In genomic region chr17:33908331-33909076, GRCm38 (mm10) we compare ENCODE assay signal across 8 mouse cellular contexts. TPM values are rescaled to one million over a fixed set of nuclear protein-coding genes. Genes with fewer than 3 reads are reported as not detected.
DNase-seq lines count a peak whose midpoint lies in the region; ATAC-seq and TF ChIP-seq lines count a peak whose summit lies in the region.

No protein-coding gene starts in this region.

- peak overlapping the region; percentile 84 for H3K9ac ChIP-seq in hindbrain, embryonic 13.5 days
- peak overlapping the region; percentile 73 for H3K9ac ChIP-seq in limb, embryonic 12.5 days (replicated peaks)
- H3K9ac ChIP-seq in midbrain, embryonic 11.5 days (ENCODE audit: low read length) = peak overlapping the region; percentile 78

- intact Hi-C loops in heart, postnatal 25 days (cut with DNase I) = no loop called here

- peak; percentile 66 for ATAC-seq in erythroid progenitor cell, adult 5-6 weeks (replicated peaks; ENCODE audit: low FRiP score, poor library complexity, severe bottlenecking)
- ATAC-seq in hindbrain, embryonic 13.5 days (ENCODE audit: low FRiP score) = peak; percentile 11
- peak; percentile 8; the same call in 1 of the 2 replicates for ATAC-seq in limb, embryonic 12.5 days (ENCODE audit: insufficient number of reproducible peaks, insufficient read depth, low FRiP score, low TSS enrichment, low read depth)
- no peak; the same call in 1 of the 2 replicates for ATAC-seq in midbrain, embryonic 11.5 days (ENCODE audit: low FRiP score)

- no peaks in the 10 kb centered on the region for H3K9me3 ChIP-seq in hindbrain, embryonic 13.5 days
- no peaks in the 10 kb centered on the region for H3K9me3 ChIP-seq in limb, embryonic 12.5 days
- H3K9me3 ChIP-seq in midbrain, embryonic 11.5 days (ENCODE audit: control insufficient read depth, low read length) = no peaks in the 10 kb centered on the region

- peaks cover 28% of the 10 kb centered on the region for H3K36me3 ChIP-seq in hindbrain, embryonic 13.5 days
- peaks cover 30% of the 10 kb centered on the region for H3K36me3 ChIP-seq in limb, embryonic 12.5 days
- H3K36me3 ChIP-seq in midbrain, embryonic 11.5 days (ENCODE audit: control insufficient read depth, insufficient read depth, low read length) = peaks cover 10% of the 10 kb centered on the region

- H3K27me3 ChIP-seq in hindbrain, embryonic 13.5 days = no peaks in the 10 kb centered on the region
- no peaks in the 10 kb centered on the region for H3K27me3 ChIP-seq in limb, embryonic 12.5 days
- H3K27me3 ChIP-seq in midbrain, embryonic 11.5 days (ENCODE audit: control insufficient read depth, insufficient read depth, low read length) = no peaks in the 10 kb centered on the region

- peak overlapping the region; percentile 91 for H3K27ac ChIP-seq in bone marrow, adult 2 months (ENCODE audit: control insufficient read depth, insufficient read depth, low read depth, low read length, poor library complexity)
- H3K27ac ChIP-seq in hindbrain, embryonic 13.5 days = peak overlapping the region; percentile 95
- peak overlapping the region; percentile 91 for H3K27ac ChIP-seq in limb, embryonic 12.5 days
- peak overlapping the region; percentile 65 for H3K27ac ChIP-seq in midbrain, embryonic 11.5 days (ENCODE audit: low read depth, low read length)

- TF ChIP-seq POLR2A in bone marrow, adult 2 months (IDR thresholded peaks at IDR 0.05; ENCODE audit: borderline replicate concordance, control insufficient read depth, low read depth, low read length) = peak; percentile 16; the same call in 1 of the 2 replicates

- H3K4me2 ChIP-seq in hindbrain, embryonic 13.5 days = peak overlapping the region; percentile 92
- H3K4me2 ChIP-seq in limb, embryonic 12.5 days = peak overlapping the region; percentile 94
- peak overlapping the region; percentile 99 for H3K4me2 ChIP-seq in midbrain, embryonic 11.5 days

- TF ChIP-seq CTCF in bone marrow, adult 2 months (IDR thresholded peaks at IDR 0.05; ENCODE audit: control insufficient read depth, insufficient read depth, low read length) = no peak

- H3K4me1 ChIP-seq in bone marrow, adult 2 months (ENCODE audit: control insufficient read depth, insufficient read depth, low read length) = no peaks in the 10 kb centered on the region; the same call in 1 of the 2 replicates
- H3K4me1 ChIP-seq in hindbrain, embryonic 13.5 days (replicated peaks) = peaks cover 37% of the 10 kb centered on the region
- H3K4me1 ChIP-seq in limb, embryonic 12.5 days (replicated peaks) = peaks cover 25% of the 10 kb centered on the region
- peaks cover 15% of the 10 kb centered on the region for H3K4me1 ChIP-seq in midbrain, embryonic 11.5 days (ENCODE audit: control insufficient read depth, insufficient read depth, low read length)

- under 1% methylated on average over 44 of the region's 44 CpGs for WGBS in bone marrow, adult 2 months
- under 1% methylated on average over 44 of the region's 44 CpGs for WGBS in hindbrain, embryonic 13.5 days
- under 1% methylated on average over 44 of the region's 44 CpGs for WGBS in limb, embryonic 12.5 days
- WGBS in midbrain, embryonic 11.5 days = under 1% methylated on average over 43 of the region's 44 CpGs

- H3K4me3 ChIP-seq in bone marrow, adult 2 months (replicated peaks; ENCODE audit: control insufficient read depth, low read depth, low read length) = peak overlapping the region; percentile 79
- H3K4me3 ChIP-seq in hindbrain, embryonic 13.5 days = peak overlapping the region; percentile 79
- H3K4me3 ChIP-seq in limb, embryonic 12.5 days (replicated peaks) = peak overlapping the region; percentile 75
- peak overlapping the region; percentile 83 for H3K4me3 ChIP-seq in midbrain, embryonic 11.5 days (ENCODE audit: low read depth, low read length)

- peak; percentile 29 to 33 for DNase-seq in heart, adult 9 months (ENCODE audit: low spot score in 2 of 2)
- DNase-seq in heart, postnatal 25 days (ENCODE audit: low spot score) = no peak
- DNase-seq in midbrain, embryonic 11.5 days (ENCODE audit: low spot score, missing footprints) = peak; percentile 92
- DNase-seq in testis, postnatal 10 days (ENCODE audit: low spot score) = peak; percentile 82

RNA-seq across cellular contexts. Expression of gene Daxx, which starts 0.7 kb away (rescaled TPM):
- 10 to 100 TPM; 14.3 to 17.5 TPM for total RNA-seq in heart, postnatal 25 days (2021)
- 26.4 and 42.3 TPM in 2 replicates for polyA plus RNA-seq in bone marrow, adult 2 months (2011; ENCODE audit: insufficient read depth, insufficient read length, low replicate concordance, missing spikeins)
- 18.0 and 23.9 TPM in 2 replicates for total RNA-seq in erythroid progenitor cell, adult 5-6 weeks (2015; ENCODE audit: low replicate concordance)
- total RNA-seq in erythroid progenitor cell, adult 5-6 weeks (2017; ENCODE audit: low replicate concordance) = 23.4 and 29.3 TPM in 2 replicates
- 48.1 and 54.6 TPM in 2 replicates for polyA plus RNA-seq in hindbrain, embryonic 13.5 days (2015; fragmentation: Nextera tagmentation; extraction: Ambion mirVana)
- polyA plus RNA-seq in limb, embryonic 12.5 days (2016; fragmentation: Nextera tagmentation; extraction: Ambion mirVana) = 66.2 and 79.3 TPM in 2 replicates
- 59.5 and 60.4 TPM in 2 replicates for polyA plus RNA-seq in midbrain, embryonic 11.5 days (2014; fragmentation: Nextera tagmentation; extraction: Ambion mirVana)

RNA-seq across cellular contexts. Expression of gene Platr17, which starts 3.6 kb away (rescaled TPM):
- total RNA-seq in heart, postnatal 25 days (2021) = not detected
- 1.2 and 1.9 TPM in 2 replicates for polyA plus RNA-seq in bone marrow, adult 2 months (2011; ENCODE audit: insufficient read depth, insufficient read length, low replicate concordance, missing spikeins)
- not detected in 2 replicates for total RNA-seq in erythroid progenitor cell, adult 5-6 weeks (2015; ENCODE audit: low replicate concordance)
- total RNA-seq in erythroid progenitor cell, adult 5-6 weeks (2017; ENCODE audit: low replicate concordance) = not detected in 2 replicates
- 0.41 and 0.49 TPM in 2 replicates for polyA plus RNA-seq in hindbrain, embryonic 13.5 days (2015; fragmentation: Nextera tagmentation; extraction: Ambion mirVana)
- polyA plus RNA-seq in limb, embryonic 12.5 days (2016; fragmentation: Nextera tagmentation; extraction: Ambion mirVana) = 0.46 and 1.1 TPM in 2 replicates
- 0.22 TPM in 1 of 2 replicates, not detected in the other for polyA plus RNA-seq in midbrain, embryonic 11.5 days (2014; fragmentation: Nextera tagmentation; extraction: Ambion mirVana)

RNA-seq across cellular contexts. Expression of gene Tapbp, which starts 7.2 kb away (rescaled TPM):
- total RNA-seq in heart, postnatal 25 days (2021) = 100 to 1,000 TPM in 1 of 2 experiments, 10 to 100 TPM in 1; 93.5 to 104 TPM
- 75.8 and 87.3 TPM in 2 replicates for polyA plus RNA-seq in bone marrow, adult 2 months (2011; ENCODE audit: insufficient read depth, insufficient read length, low replicate concordance, missing spikeins)
- total RNA-seq in erythroid progenitor cell, adult 5-6 weeks (2015; ENCODE audit: low replicate concordance) = 86.1 and 88.4 TPM in 2 replicates
- 88.8 and 97.2 TPM in 2 replicates for total RNA-seq in erythroid progenitor cell, adult 5-6 weeks (2017; ENCODE audit: low replicate concordance)
- polyA plus RNA-seq in hindbrain, embryonic 13.5 days (2015; fragmentation: Nextera tagmentation; extraction: Ambion mirVana) = 26.8 and 29.2 TPM in 2 replicates
- 21.5 and 23.5 TPM in 2 replicates for polyA plus RNA-seq in limb, embryonic 12.5 days (2016; fragmentation: Nextera tagmentation; extraction: Ambion mirVana)
- polyA plus RNA-seq in midbrain, embryonic 11.5 days (2014; fragmentation: Nextera tagmentation; extraction: Ambion mirVana) = 13.6 and 14.8 TPM in 2 replicates

RNA-seq across cellular contexts. Expression of gene Zbtb22, which starts 7.2 kb away (rescaled TPM):
- 10 to 100 TPM; 15.5 to 19.4 TPM for total RNA-seq in heart, postnatal 25 days (2021)
- 21.2 and 26.3 TPM in 2 replicates for polyA plus RNA-seq in bone marrow, adult 2 months (2011; ENCODE audit: insufficient read depth, insufficient read length, low replicate concordance, missing spikeins)
- total RNA-seq in erythroid progenitor cell, adult 5-6 weeks (2015; ENCODE audit: low replicate concordance) = 11.7 and 23.8 TPM in 2 replicates
- total RNA-seq in erythroid progenitor cell, adult 5-6 weeks (2017; ENCODE audit: low replicate concordance) = 20.3 and 28.8 TPM in 2 replicates
- polyA plus RNA-seq in hindbrain, embryonic 13.5 days (2015; fragmentation: Nextera tagmentation; extraction: Ambion mirVana) = 16.8 and 18.7 TPM in 2 replicates
- 21.8 and 22.4 TPM in 2 replicates for polyA plus RNA-seq in limb, embryonic 12.5 days (2016; fragmentation: Nextera tagmentation; extraction: Ambion mirVana)
- 8.0 and 9.4 TPM in 2 replicates for polyA plus RNA-seq in midbrain, embryonic 11.5 days (2014; fragmentation: Nextera tagmentation; extraction: Ambion mirVana)

RNA-seq across cellular contexts. Expression of gene Kifc1, which starts 18.0 kb away (rescaled TPM):
- 1 to 10 TPM; 1.4 to 1.8 TPM for total RNA-seq in heart, postnatal 25 days (2021)
- polyA plus RNA-seq in bone marrow, adult 2 months (2011; ENCODE audit: insufficient read depth, insufficient read length, low replicate concordance, missing spikeins) = 358 and 477 TPM in 2 replicates
- 89.3 and 150 TPM in 2 replicates for total RNA-seq in erythroid progenitor cell, adult 5-6 weeks (2015; ENCODE audit: low replicate concordance)
- total RNA-seq in erythroid progenitor cell, adult 5-6 weeks (2017; ENCODE audit: low replicate concordance) = 479 and 506 TPM in 2 replicates
- polyA plus RNA-seq in hindbrain, embryonic 13.5 days (2015; fragmentation: Nextera tagmentation; extraction: Ambion mirVana) = 1.8 and 2.1 TPM in 2 replicates
- polyA plus RNA-seq in limb, embryonic 12.5 days (2016; fragmentation: Nextera tagmentation; extraction: Ambion mirVana) = 6.6 and 7.6 TPM in 2 replicates
- polyA plus RNA-seq in midbrain, embryonic 11.5 days (2014; fragmentation: Nextera tagmentation; extraction: Ambion mirVana) = 8.1 and 11.4 TPM in 2 replicates
